Mouse (Mus musculus): ENCODE measurements at regions not wholly inside any gene's neighbourhood (a gene's known extent, or its start where the extent isn't known, plus 50 kb on each side); places are given as distances from the start of the nearest gene placed in this dataset.

- no peak overlapping the region for H3K27ac ChIP-seq (replicated peaks)
- no peaks in the 10 kb centered on the region for H3K27me3 ChIP-seq (replicated peaks; ENCODE audit: low read depth, poor library complexity, severe bottlenecking)
- H3K9me3 ChIP-seq, result no peaks in the 10 kb centered on the region
- no peak for DNase-seq (ENCODE audit: low spot score)
- peaks cover 13% of the 10 kb centered on the region for H3K4me1 ChIP-seq
- H3K4me3 ChIP-seq, result no peak overlapping the region
- H3K36me3 ChIP-seq (replicated peaks), result no peaks in the 10 kb centered on the region
- 72% methylated on average over 2 of the region's 2 CpGs for WGBS
Measured at GRCm38 (mm10) chr11:111282283-111282682, 216.3 kb downstream of the Kcnj2 start.

- Histone ChIP-seq H3K9me3 (no peaks in the 10 kb centered on the region), H3K36me3 (replicated peaks) (no peaks in the 10 kb centered on the region), H3K27ac (replicated peaks) (no peak overlapping the region), H3K4me3 (no peak overlapping the region), H3K27me3 (replicated peaks; ENCODE audit: low read depth, poor library complexity, severe bottlenecking) (no peaks in the 10 kb centered on the region), H3K4me1 (no peaks in the 10 kb centered on the region)
- no peak for DNase-seq (ENCODE audit: low spot score)
Measured at GRCm38 (mm10) chr11:111290537-111290936, 224.6 kb downstream of the Kcnj2 start.

GRCm38 (mm10) chr11:111296309-111296721, 230.4 kb downstream of the Kcnj2 start:
- Histone ChIP-seq H3K4me1 (peaks cover 4% of the 10 kb centered on the region; the same call in 1 of the 2 replicates), H3K4me3 (no peak overlapping the region), H3K9me3 (no peaks in the 10 kb centered on the region), H3K27ac (replicated peaks) (no peak overlapping the region), H3K27me3 (replicated peaks; ENCODE audit: low read depth, poor library complexity, severe bottlenecking) (0 out of 2 replicates have a peak, but pooled peaks cover 4% of the 10 kb centered on the region), H3K36me3 (replicated peaks) (no peaks in the 10 kb centered on the region)
- no peak for DNase-seq (ENCODE audit: low spot score)
- WGBS, result 30% methylated on average over 9 of the region's 9 CpGs

GRCm38 (mm10) chr11:111312802-111313201, 246.8 kb downstream of the Kcnj2 start:
- H3K4me1 ChIP-seq, result no peaks in the 10 kb centered on the region
- H3K36me3 ChIP-seq (replicated peaks), result no peaks in the 10 kb centered on the region
- no peaks in the 10 kb centered on the region for H3K9me3 ChIP-seq
- H3K4me3 ChIP-seq, result no peak overlapping the region
- 64% methylated on average over 3 of the region's 3 CpGs for WGBS
- no peak for DNase-seq (ENCODE audit: low spot score)
- H3K27ac ChIP-seq (replicated peaks), result no peak overlapping the region
- H3K27me3 ChIP-seq (replicated peaks; ENCODE audit: low read depth, poor library complexity, severe bottlenecking), result no peaks in the 10 kb centered on the region

- DNase-seq (ENCODE audit: low spot score), result no peak
- Histone ChIP-seq H3K36me3 (replicated peaks) (no peaks in the 10 kb centered on the region), H3K4me1 (no peaks in the 10 kb centered on the region), H3K9me3 (no peaks in the 10 kb centered on the region), H3K27me3 (replicated peaks; ENCODE audit: low read depth, poor library complexity, severe bottlenecking) (no peaks in the 10 kb centered on the region), H3K4me3 (no peak overlapping the region), H3K27ac (replicated peaks) (no peak overlapping the region)
- WGBS, result 93% methylated on average over 3 of the region's 3 CpGs
Measured at GRCm38 (mm10) chr11:111313566-111313965, 247.6 kb downstream of the Kcnj2 start.

- DNase-seq (ENCODE audit: low spot score), result no peak
- no peaks in the 10 kb centered on the region for H3K36me3 ChIP-seq (replicated peaks)
Measured at GRCm38 (mm10) chr11:111321576-111321975, 255.6 kb downstream of the Kcnj2 start.

GRCm38 (mm10) chr11:111324453-111325010, 258.6 kb downstream of the Kcnj2 start:
- no peaks in the 10 kb centered on the region for H3K27me3 ChIP-seq (replicated peaks; ENCODE audit: low read depth, poor library complexity, severe bottlenecking)
- H3K4me1 ChIP-seq, result peaks cover 8% of the 10 kb centered on the region
- no peak for DNase-seq (ENCODE audit: low spot score)
- no peaks in the 10 kb centered on the region for H3K9me3 ChIP-seq
- no peaks in the 10 kb centered on the region for H3K36me3 ChIP-seq (replicated peaks)
- 66% methylated on average over 5 of the region's 5 CpGs for WGBS
- no peak overlapping the region for H3K4me3 ChIP-seq
- no peak overlapping the region for H3K27ac ChIP-seq (replicated peaks)

More at GRCm38 (mm10) chr11:111321576-111321975, 255.6 kb downstream of the Kcnj2 start:
- Histone ChIP-seq H3K27me3 (replicated peaks; ENCODE audit: low read depth, poor library complexity, severe bottlenecking) (no peaks in the 10 kb centered on the region), H3K4me3 (no peak overlapping the region), H3K9me3 (no peaks in the 10 kb centered on the region), H3K27ac (replicated peaks) (no peak overlapping the region), H3K4me1 (peaks cover 8% of the 10 kb centered on the region)
- WGBS, result 28% methylated on average over 5 of the region's 5 CpGs

GRCm38 (mm10) chr11:111326915-111327314, 261.0 kb downstream of the Kcnj2 start:
- Histone ChIP-seq H3K27ac (replicated peaks) (no peak overlapping the region), H3K4me1 (peaks cover 5% of the 10 kb centered on the region; the same call in 1 of the 2 replicates), H3K9me3 (no peaks in the 10 kb centered on the region), H3K36me3 (replicated peaks) (no peaks in the 10 kb centered on the region), H3K27me3 (replicated peaks; ENCODE audit: low read depth, poor library complexity, severe bottlenecking) (no peaks in the 10 kb centered on the region), H3K4me3 (no peak overlapping the region)
- DNase-seq (ENCODE audit: low spot score), result no peak
- WGBS, result 78% methylated on average over 3 of the region's 3 CpGs

GRCm38 (mm10) chr11:111328258-111328657, 262.3 kb downstream of the Kcnj2 start:
- Histone ChIP-seq H3K36me3 (replicated peaks) (no peaks in the 10 kb centered on the region), H3K27ac (replicated peaks) (no peak overlapping the region), H3K4me3 (no peak overlapping the region), H3K4me1 (no peaks in the 10 kb centered on the region), H3K27me3 (replicated peaks; ENCODE audit: low read depth, poor library complexity, severe bottlenecking) (no peaks in the 10 kb centered on the region), H3K9me3 (no peaks in the 10 kb centered on the region)
- 67% methylated on average over 1 of the region's 1 CpGs for WGBS
- DNase-seq (ENCODE audit: low spot score), result no peak

- Histone ChIP-seq H3K36me3 (replicated peaks) (no peaks in the 10 kb centered on the region), H3K9me3 (no peaks in the 10 kb centered on the region), H3K4me1 (no peaks in the 10 kb centered on the region), H3K27ac (replicated peaks) (no peak overlapping the region), H3K4me3 (no peak overlapping the region), H3K27me3 (replicated peaks; ENCODE audit: low read depth, poor library complexity, severe bottlenecking) (no peaks in the 10 kb centered on the region)
- no peak for DNase-seq (ENCODE audit: low spot score)
Measured at GRCm38 (mm10) chr11:111331592-111331991, 265.6 kb downstream of the Kcnj2 start.

GRCm38 (mm10) chr11:111333021-111333420, 267.1 kb downstream of the Kcnj2 start:
- Histone ChIP-seq H3K27ac (replicated peaks) (no peak overlapping the region), H3K36me3 (replicated peaks) (no peaks in the 10 kb centered on the region), H3K4me3 (no peak overlapping the region), H3K4me1 (no peaks in the 10 kb centered on the region), H3K27me3 (replicated peaks; ENCODE audit: low read depth, poor library complexity, severe bottlenecking) (no peaks in the 10 kb centered on the region), H3K9me3 (no peaks in the 10 kb centered on the region)
- WGBS, result 85% methylated on average over 3 of the region's 3 CpGs
- no peak for DNase-seq (ENCODE audit: low spot score)

GRCm38 (mm10) chr11:111347562-111347961, 281.6 kb downstream of the Kcnj2 start:
- Histone ChIP-seq H3K9me3 (no peaks in the 10 kb centered on the region), H3K4me3 (no peak overlapping the region), H3K4me1 (0 out of 2 replicates have a peak, but pooled peaks cover 4% of the 10 kb centered on the region), H3K27me3 (replicated peaks; ENCODE audit: low read depth, poor library complexity, severe bottlenecking) (no peaks in the 10 kb centered on the region), H3K36me3 (replicated peaks) (no peaks in the 10 kb centered on the region), H3K27ac (replicated peaks) (no peak overlapping the region)
- peak; percentile 15 for DNase-seq (ENCODE audit: low spot score)
- WGBS, result 31% methylated on average over 1 of the region's 1 CpGs

GRCm38 (mm10) chr11:111350028-111350427, 284.1 kb downstream of the Kcnj2 start:
- H3K27me3 ChIP-seq (replicated peaks; ENCODE audit: low read depth, poor library complexity, severe bottlenecking), result no peaks in the 10 kb centered on the region
- H3K4me3 ChIP-seq, result no peak overlapping the region
- 92% methylated on average over 4 of the region's 4 CpGs for WGBS
- no peaks in the 10 kb centered on the region for H3K9me3 ChIP-seq
- H3K4me1 ChIP-seq, result 0 out of 2 replicates have a peak, but pooled peaks cover 4% of the 10 kb centered on the region
- no peak overlapping the region for H3K27ac ChIP-seq (replicated peaks)
- DNase-seq (ENCODE audit: low spot score), result no peak
- no peaks in the 10 kb centered on the region for H3K36me3 ChIP-seq (replicated peaks)

Measured in embryonic facial prominence, embryonic 10.5 days (tissue).